Mouse (Mus musculus) E14TG2a.4 (cell line): Measurements from ENCODE around the gene Acot7.

Source experiments
- CTCF ChIP-seq: conservative IDR thresholded peaks from 2 replicates; pipeline ENCODE4 v1.5.1; 2014; ENCODE audit warnings: low read length
- NANOG ChIP-seq: IDR thresholded peaks from 2 replicates; pipeline ENCODE4 v1.6.1; 2014; ENCODE audit warnings: borderline replicate concordance, low read length, mixed read lengths
- POU5F1 ChIP-seq: IDR thresholded peaks from 2 replicates; pipeline ENCODE4 v1.6.1; 2014; ENCODE audit warnings: low read length, borderline replicate concordance

- TF ChIP-seq CTCF (no peak), POU5F1 (no peak), NANOG (no peak)
Measured at GRCm38 (mm10) chr4:152188651-152189050, 10.7 kb downstream of the Acot7 start.
